7 mouse cellular contexts compared by ENCODE assay signal in the genomic region with DNA sequence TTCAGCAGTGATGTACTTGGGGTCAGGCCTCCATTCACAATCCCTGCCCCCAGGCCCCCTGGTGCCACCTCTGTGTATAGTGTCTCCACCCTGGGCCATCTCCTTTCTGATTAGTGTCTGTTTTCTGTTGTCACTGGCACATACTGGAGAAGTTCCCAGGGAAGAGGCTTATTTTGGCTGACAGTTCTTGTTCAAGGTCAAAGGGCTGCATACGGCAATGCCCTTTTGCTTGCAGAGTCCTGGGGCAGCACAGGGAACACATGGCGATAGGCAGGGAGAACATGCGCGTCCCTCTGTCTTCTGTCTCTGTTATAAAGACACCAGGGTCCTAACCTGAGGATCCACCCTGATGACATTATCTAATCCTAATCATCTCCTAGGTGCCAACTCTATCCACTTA.
"Had no signal": no experiment of that assay in that cellular context is flagged by ENCODE, and none has a peak within 500 bp of the region (broad histone marks: within the 10 kb centered on the region; RNA-seq: fewer than 3 reads in every experiment).

No protein-coding gene starts in this region.

- DNase-seq: lung, adult 2 months; lung, postnatal 14 days; lung, postnatal 36 days; right cerebral cortex, postnatal 14 days; thymus, adult 2 months; thymus, postnatal 25 days; thymus, postnatal 4 days had no signal
